Mouse (Mus musculus) testis, adult 2 months (tissue): ENCODE results near the gene Camta1. TPM values are rescaled to one million over a fixed set of nuclear protein-coding genes. Genes with fewer than 3 reads are reported as not detected.

Experiments used
- H3K27ac ChIP-seq: fragments of 200-500 bp; 2 replicates; pipeline ENCODE4 v1.5.1; 2012; ENCODE audit warnings: low read depth, low read length; ENCODE audit not compliant: control insufficient read depth, insufficient read depth
- H3K27me3 ChIP-seq: fragments of 200-500 bp; 2 replicates; pipeline ENCODE4 v1.6.1; 2012; ENCODE audit warnings: mild to moderate bottlenecking, low read length, moderate library complexity; ENCODE audit not compliant: control insufficient read depth, insufficient read depth
- H3K36me3 ChIP-seq: fragments of 200-500 bp; 2 replicates; pipeline ENCODE4 v1.6.1; 2012; ENCODE audit warnings: mild to moderate bottlenecking, low read length; ENCODE audit not compliant: control insufficient read depth, insufficient read depth
- H3K4me1 ChIP-seq: fragments of 200-500 bp; 2 replicates; pipeline ENCODE4 v1.6.1; 2012; ENCODE audit warnings: low read length; ENCODE audit not compliant: control insufficient read depth, insufficient read depth
- H3K4me3 ChIP-seq: fragments of 200-500 bp; 2 replicates; pipeline ENCODE4 v1.5.1; 2012; ENCODE audit warnings: low read depth, mild to moderate bottlenecking, low read length, moderate library complexity, mixed read lengths; ENCODE audit not compliant: control insufficient read depth
- CTCF ChIP-seq: fragments of 200-500 bp; IDR thresholded peaks from 2 replicates; pipeline ENCODE4 v1.5.1; 2012; ENCODE audit warnings: low read depth, mild to moderate bottlenecking, inconsistent platforms, low read length, moderate library complexity; ENCODE audit not compliant: control insufficient read depth, insufficient read depth, insufficient replicate concordance
- POLR2A ChIP-seq: fragments of 200-500 bp; IDR thresholded peaks from 2 replicates; pipeline ENCODE4 v1.6.1; 2012; ENCODE audit warnings: low read depth, mild to moderate bottlenecking, inconsistent platforms, low read length, moderate library complexity; ENCODE audit not compliant: control insufficient read depth
- polyA plus RNA-seq: library from polyadenylated mRNA; depleted of rRNA; stranded (reverse); fragments of >200 nt; gene quantifications from 2 replicates; pipeline ENCODE4 v1.2.3, GENCODE M21; 2012

Camta1 gene
- polyA plus RNA-seq, 1 experiment: 15.4 TPM

DNA sequence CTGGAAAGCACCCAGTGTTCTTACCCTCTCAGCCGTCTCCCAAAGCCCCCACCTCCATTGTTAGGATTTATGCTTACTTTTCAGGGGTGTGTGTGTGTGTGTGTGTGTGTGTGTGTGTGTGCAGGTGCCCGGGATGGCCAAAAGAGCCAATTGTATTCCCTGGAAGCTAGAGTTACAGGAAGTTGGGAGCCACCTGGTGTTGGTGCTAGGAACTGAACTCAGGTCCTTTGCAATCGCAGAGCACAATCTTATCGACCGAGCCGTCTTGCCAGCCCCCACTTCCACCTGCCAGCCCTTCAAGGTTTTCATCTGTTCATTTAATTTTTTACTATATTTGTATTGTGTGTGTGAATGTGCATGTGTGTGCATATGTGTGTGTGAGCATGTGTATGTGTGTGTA, 31.6 kb upstream of the Camta1 start:
- Histone ChIP-seq H3K36me3 (no peaks in the 10 kb centered on the region), H3K4me3 (no peak overlapping the region), H3K27ac (no peak overlapping the region), H3K4me1 (peaks cover 2% of the 10 kb centered on the region; the same call in 1 of the 2 replicates), H3K27me3 (no peaks in the 10 kb centered on the region)
- no peak for TF ChIP-seq CTCF
- no peak for TF ChIP-seq POLR2A

DNA sequence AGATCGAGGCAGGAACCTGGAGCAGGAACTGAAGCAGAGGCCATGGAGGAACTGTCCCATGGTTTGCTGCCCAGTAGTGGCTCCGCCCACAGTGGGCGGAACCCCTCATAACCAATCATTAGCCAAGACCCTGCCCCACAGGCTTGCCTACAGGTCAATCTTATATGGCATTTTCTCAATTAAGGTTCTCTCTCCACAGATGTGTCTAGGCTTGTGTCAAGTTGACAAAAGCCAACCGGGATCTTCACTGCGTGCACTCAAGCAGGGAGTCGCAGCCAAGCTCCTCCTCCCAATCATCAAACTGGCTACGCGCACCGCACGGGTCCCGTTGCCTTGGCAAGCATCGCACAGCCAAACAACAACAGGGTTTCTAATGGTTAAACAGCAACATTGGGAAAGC, 19.9 kb upstream of the Camta1 start:
- no peaks in the 10 kb centered on the region; the same call in 1 of the 2 replicates for H3K27me3 ChIP-seq
- no peak overlapping the region for H3K27ac ChIP-seq
- peak overlapping the region; percentile 65 for H3K4me3 ChIP-seq
- H3K4me1 ChIP-seq: peaks cover 10% of the 10 kb centered on the region
- TF ChIP-seq CTCF: no peak
- TF ChIP-seq POLR2A: no peak
- no peaks in the 10 kb centered on the region for H3K36me3 ChIP-seq

DNA sequence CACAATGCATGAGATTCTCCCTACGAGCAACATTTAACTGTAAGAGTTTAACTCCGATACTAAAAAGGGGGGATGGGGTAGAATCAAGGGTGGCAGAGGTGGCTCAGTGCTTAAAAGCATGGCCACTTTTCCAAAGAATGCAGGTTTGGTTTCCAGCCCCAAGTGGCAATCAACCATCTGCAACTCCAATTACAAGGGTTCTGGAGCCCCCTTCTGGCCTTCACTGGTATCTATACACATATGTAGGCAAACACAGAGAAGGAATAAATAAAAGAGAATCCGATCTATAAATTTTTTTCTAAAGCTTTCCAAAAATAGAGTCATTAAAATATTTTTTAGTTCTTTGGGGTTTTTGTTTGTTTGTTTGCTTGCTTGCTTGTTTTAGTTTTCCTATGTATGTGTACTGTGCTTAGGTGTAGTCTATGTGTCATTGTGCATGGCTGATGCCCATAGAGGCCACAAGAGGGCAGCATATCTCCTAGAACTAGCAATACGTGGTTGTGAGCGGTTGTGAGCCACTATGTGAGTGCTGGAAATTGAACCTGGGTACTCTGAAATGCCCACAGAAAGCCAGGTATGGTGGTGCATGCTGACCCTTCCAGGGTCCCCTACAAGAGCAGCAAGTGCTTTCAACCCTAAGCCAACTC, 18.5 kb upstream of the Camta1 start:
- no peaks in the 10 kb centered on the region; the same call in 1 of the 2 replicates for H3K27me3 ChIP-seq
- no peaks in the 10 kb centered on the region for H3K36me3 ChIP-seq
- peak; percentile 32; the same call in 1 of the 2 replicates for TF ChIP-seq CTCF
- TF ChIP-seq POLR2A: no peak
- H3K27ac ChIP-seq: no peak overlapping the region
- H3K4me3 ChIP-seq: no peak overlapping the region
- H3K4me1 ChIP-seq: peaks cover 14% of the 10 kb centered on the region

DNA sequence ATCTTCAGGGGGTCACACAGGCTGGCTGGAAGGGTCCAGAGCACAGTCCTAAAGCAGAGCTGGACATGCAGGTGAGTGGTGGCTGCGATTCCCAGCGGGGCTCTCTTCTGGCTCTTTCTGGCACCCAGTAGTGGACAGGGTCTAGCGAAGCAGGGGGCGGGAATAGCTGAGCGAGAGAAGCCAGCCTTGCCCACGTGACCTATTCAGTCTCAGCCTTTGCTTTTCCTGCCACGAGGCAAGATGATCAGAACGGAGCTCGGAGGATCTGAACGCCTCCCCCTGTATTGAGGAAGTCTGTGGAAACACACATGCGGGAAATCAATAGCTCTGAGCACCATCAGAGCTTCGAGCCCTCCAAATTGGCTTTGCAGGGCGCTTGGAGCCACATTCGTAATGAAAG, 14.7 kb upstream of the Camta1 start:
- Histone ChIP-seq H3K27ac (no peak overlapping the region), H3K4me1 (peaks cover 14% of the 10 kb centered on the region), H3K36me3 (no peaks in the 10 kb centered on the region), H3K4me3 (no peak overlapping the region), H3K27me3 (no peaks in the 10 kb centered on the region)
- TF ChIP-seq CTCF (no peak), POLR2A (no peak)

DNA sequence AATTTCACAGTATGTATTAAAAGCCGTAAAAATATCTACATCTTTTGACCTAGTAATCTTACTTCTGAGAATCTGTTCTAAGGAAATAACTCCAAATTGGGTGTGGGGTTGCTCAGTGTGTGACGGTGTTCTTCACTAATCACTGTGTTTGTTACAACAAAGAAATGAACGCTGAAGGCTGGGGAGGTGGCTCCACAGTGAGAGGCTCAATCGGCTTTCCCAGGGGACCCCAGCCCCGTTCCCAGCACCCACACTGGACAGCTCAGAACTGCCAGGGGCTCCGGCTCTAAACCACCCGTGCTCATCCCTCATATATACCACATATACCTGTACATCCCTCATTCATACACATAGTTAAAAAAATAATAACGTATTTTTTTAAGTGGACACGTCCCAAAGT, 1.8 kb upstream of the Camta1 start:
- H3K4me3 ChIP-seq: no peak overlapping the region
- no peak for TF ChIP-seq POLR2A
- TF ChIP-seq CTCF: no peak
- no peak overlapping the region for H3K27ac ChIP-seq
- H3K27me3 ChIP-seq: no peaks in the 10 kb centered on the region
- peaks cover 6% of the 10 kb centered on the region for H3K4me1 ChIP-seq
- no peaks in the 10 kb centered on the region for H3K36me3 ChIP-seq

DNA sequence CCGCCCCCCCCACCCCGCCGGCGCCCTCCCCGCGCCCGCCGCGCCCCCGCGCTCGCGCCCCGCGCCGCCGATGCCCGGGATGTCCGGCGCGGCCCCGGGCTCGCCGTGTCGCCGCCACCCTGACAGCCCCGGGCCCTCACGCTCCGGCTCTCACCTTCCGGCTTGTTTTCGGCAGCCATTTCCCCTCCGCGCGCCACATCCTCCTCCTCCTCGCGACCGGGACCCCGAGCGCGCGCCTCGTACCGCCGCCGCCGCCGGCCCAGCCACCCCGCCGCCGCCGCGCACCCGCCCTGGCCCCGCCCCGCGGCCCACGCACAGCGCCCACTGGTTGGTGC, 238 bp downstream of the Camta1 start:
- peak overlapping the region; percentile 95 for H3K4me3 ChIP-seq
- H3K36me3 ChIP-seq: no peaks in the 10 kb centered on the region
- peak overlapping the region; percentile 76 for H3K27ac ChIP-seq
- TF ChIP-seq POLR2A (no peak), CTCF (no peak)
- no peaks in the 10 kb centered on the region for H3K27me3 ChIP-seq
- peaks cover 6% of the 10 kb centered on the region for H3K4me1 ChIP-seq

DNA sequence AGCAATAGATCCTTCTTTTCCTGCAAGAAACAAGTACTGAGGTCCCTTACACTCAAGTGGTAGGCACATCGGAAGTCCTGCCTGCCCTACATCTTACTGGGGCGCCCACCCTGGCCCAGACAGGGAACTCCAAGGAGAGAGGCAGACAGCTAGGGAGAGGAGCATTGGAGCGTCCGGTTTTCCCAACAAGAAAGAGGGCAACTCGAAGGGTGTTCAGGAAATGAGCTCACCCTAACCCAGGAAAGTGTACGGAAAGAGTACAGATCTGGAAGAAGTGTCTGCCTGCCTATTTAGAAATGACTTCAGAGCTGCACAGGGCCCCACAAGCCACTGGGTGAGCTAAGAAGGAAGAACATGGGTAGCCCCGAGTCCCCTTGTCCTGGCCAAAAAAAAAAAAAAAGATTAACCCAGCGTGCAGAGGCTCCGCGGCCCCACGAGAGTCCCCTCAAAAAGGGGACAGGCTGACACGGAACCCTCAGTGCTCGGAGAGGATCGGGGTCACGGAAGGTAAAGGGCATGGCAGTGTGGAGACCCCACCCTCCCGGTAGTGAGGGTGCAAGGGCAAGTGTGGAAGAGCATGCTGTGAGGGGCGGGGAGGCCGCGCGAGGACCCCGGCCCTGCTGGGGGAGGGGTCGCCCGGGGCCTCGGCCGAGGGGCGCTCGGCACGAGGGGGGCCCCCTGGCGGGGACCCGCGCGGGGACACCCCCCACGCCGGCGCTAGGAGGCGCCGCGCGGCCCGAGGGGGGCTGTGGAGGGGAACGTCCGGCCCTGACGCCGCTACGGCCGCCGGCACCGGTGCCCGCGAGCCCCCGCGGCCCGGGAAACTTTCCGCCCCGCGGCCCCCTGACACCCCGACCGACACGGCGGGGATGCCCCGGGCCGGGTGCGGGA, 990 bp downstream of the Camta1 start:
- H3K4me3 ChIP-seq: peak overlapping the region; percentile 68
- TF ChIP-seq CTCF (no peak), POLR2A (no peak)
- H3K4me1 ChIP-seq: peaks cover 6% of the 10 kb centered on the region
- no peaks in the 10 kb centered on the region for H3K36me3 ChIP-seq
- H3K27ac ChIP-seq: no peak overlapping the region
- H3K27me3 ChIP-seq: no peaks in the 10 kb centered on the region
